Mouse (Mus musculus): ENCODE data around the gene Aff1. TPM values are rescaled to one million over a fixed set of nuclear protein-coding genes. Genes with fewer than 3 reads are reported as not detected.

The Aff1 gene
- polyA plus RNA-seq, 1 experiment from 2014 or later: 1.9 TPM

DNA sequence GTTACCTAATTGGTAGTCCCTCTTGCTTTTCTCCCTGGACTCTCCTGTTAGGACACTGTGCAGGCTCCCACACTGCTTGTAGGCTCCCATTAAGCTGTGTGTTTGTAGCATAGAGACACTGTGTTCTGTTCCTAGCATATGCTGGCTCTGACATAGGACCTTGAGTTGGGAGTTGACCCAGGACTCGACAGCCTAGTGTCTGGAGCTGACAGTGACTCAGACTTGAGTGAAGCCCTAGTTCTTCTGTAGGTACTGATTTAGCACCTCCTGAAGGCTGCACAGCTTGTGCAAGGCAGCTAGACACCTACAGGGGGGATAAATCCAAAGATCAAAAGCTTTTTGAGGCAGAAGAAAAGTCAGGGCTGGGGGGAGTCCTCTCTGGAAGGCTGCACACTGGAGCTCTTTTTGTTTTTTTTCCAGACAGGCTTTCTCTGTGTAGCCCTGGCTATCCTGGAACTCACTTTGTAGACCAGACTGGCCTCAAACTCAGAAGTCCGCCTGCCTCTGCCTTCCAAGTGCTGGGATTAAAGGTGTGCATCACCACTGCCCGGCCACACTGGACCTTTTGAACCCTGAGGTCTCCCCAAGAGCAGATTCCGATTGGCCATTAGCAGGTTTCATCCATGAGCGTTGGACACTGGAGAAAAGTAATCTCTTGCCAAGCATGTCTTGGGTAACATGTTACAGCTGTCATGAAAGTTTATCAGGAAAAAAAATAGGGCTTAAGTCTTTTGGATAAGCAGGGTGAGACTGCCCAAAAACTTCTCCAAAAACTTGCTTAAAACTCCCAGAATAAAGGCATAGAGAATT lies 48.1 kb downstream of the Aff1 start:
- H3K4me3 ChIP-seq (ENCODE audit: low read length): no peak overlapping the region
- no peaks in the 10 kb centered on the region for H3K36me3 ChIP-seq (ENCODE audit: control insufficient read depth, insufficient read depth, low read length)
- no peaks in the 10 kb centered on the region for H3K9me3 ChIP-seq (ENCODE audit: control insufficient read depth, low read length)
- WGBS: 80% methylated on average over 5 of the region's 5 CpGs
- H3K27me3 ChIP-seq (replicated peaks; ENCODE audit: control insufficient read depth, insufficient read depth, low read length): no peaks in the 10 kb centered on the region
- no peak overlapping the region for H3K27ac ChIP-seq (ENCODE audit: low read depth, low read length)
- no peak overlapping the region for H3K4me2 ChIP-seq (ENCODE audit: low read length)
- ATAC-seq: no peak
- no peak overlapping the region for H3K9ac ChIP-seq (ENCODE audit: low read depth, low read length)
- H3K4me1 ChIP-seq (ENCODE audit: control insufficient read depth, insufficient read depth, low read depth, low read length): no peaks in the 10 kb centered on the region

DNA sequence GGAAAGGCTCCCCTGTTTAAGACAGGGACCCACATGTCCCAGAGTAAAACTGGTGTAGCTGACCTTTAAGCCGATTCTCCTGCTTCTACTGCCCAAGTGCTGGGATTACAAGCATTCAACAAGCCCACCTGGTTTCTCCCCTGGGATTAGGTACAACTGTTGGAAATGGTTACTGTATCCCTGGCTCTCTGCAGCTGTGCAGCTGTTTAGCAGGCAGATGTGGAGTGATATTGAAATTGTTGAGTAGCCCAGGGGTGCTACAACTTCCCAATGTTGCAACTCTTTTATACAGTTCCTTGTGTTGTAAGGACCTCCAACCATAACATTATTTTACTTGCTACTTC lies 48.7 kb downstream of the Aff1 start:
- Histone ChIP-seq H3K4me1 (ENCODE audit: control insufficient read depth, insufficient read depth, low read depth, low read length) (no peaks in the 10 kb centered on the region), H3K9ac (ENCODE audit: low read depth, low read length) (no peak overlapping the region), H3K36me3 (ENCODE audit: control insufficient read depth, insufficient read depth, low read length) (no peaks in the 10 kb centered on the region), H3K27ac (ENCODE audit: low read depth, low read length) (no peak overlapping the region), H3K9me3 (ENCODE audit: control insufficient read depth, low read length) (no peaks in the 10 kb centered on the region), H3K27me3 (replicated peaks; ENCODE audit: control insufficient read depth, insufficient read depth, low read length) (no peaks in the 10 kb centered on the region), H3K4me3 (ENCODE audit: low read length) (no peak overlapping the region), H3K4me2 (ENCODE audit: low read length) (no peak overlapping the region)
- WGBS: 93% methylated on average over 1 of the region's 1 CpGs
- no peak for ATAC-seq

GRCm38 (mm10) chr5:103741443-103741842 lies 49.3 kb downstream of the Aff1 start:
- no peak overlapping the region for H3K27ac ChIP-seq (ENCODE audit: low read depth, low read length)
- no peak overlapping the region for H3K9ac ChIP-seq (ENCODE audit: low read depth, low read length)
- no peak overlapping the region for H3K4me3 ChIP-seq (ENCODE audit: low read length)
- no peak for ATAC-seq
- H3K9me3 ChIP-seq (ENCODE audit: control insufficient read depth, low read length): no peaks in the 10 kb centered on the region
- H3K4me1 ChIP-seq (ENCODE audit: control insufficient read depth, insufficient read depth, low read depth, low read length): no peaks in the 10 kb centered on the region
- 44% methylated on average over 1 of the region's 1 CpGs for WGBS
- no peaks in the 10 kb centered on the region for H3K36me3 ChIP-seq (ENCODE audit: control insufficient read depth, insufficient read depth, low read length)
- no peak overlapping the region for H3K4me2 ChIP-seq (ENCODE audit: low read length)
- H3K27me3 ChIP-seq (replicated peaks; ENCODE audit: control insufficient read depth, insufficient read depth, low read length): no peaks in the 10 kb centered on the region

DNA sequence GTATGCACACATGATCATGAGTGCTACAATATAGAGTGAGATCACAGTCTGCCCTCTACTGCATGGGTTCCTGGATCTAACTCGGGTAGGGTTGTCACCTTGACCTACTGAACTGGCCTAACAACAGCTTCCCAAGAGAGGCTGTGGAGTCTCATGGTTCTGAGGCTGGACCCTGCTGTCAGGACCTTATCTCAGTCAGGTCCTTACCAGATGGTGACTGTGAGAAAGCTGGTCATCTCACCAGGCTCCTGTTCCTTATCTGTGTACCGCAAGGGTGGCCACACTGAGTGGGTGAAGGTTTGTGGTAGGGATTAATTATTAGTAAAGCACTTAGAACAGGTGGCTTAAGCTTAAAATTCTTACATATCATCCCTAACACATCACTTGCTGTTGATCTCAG lies 49.8 kb downstream of the Aff1 start:
- Histone ChIP-seq H3K4me2 (ENCODE audit: low read length) (no peak overlapping the region), H3K9ac (ENCODE audit: low read depth, low read length) (no peak overlapping the region), H3K27me3 (replicated peaks; ENCODE audit: control insufficient read depth, insufficient read depth, low read length) (no peaks in the 10 kb centered on the region), H3K36me3 (ENCODE audit: control insufficient read depth, insufficient read depth, low read length) (no peaks in the 10 kb centered on the region), H3K4me3 (ENCODE audit: low read length) (no peak overlapping the region), H3K27ac (ENCODE audit: low read depth, low read length) (no peak overlapping the region), H3K4me1 (ENCODE audit: control insufficient read depth, insufficient read depth, low read depth, low read length) (no peaks in the 10 kb centered on the region), H3K9me3 (ENCODE audit: control insufficient read depth, low read length) (no peaks in the 10 kb centered on the region)
- no peak for ATAC-seq
- 89% methylated on average over 2 of the region's 2 CpGs for WGBS

DNA sequence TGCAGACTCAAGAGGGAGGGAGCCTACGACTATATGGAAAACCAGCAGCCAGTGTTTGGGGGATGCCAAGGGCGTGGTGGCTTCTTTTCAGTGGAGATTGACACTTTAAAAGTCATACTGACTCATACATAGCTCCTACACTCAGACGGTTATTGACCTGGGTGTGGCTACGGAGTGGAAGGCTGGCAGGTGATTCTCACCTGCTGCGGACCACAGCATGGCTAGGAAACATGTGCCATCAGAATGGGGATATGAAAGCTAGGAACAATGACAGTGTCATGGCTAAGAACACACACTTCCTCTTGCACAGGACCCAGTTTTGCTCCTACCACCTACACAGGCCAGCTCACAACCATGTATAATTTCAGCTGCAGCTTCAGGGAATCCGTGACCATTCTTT lies 52.4 kb downstream of the Aff1 start:
- Histone ChIP-seq H3K4me1 (ENCODE audit: control insufficient read depth, insufficient read depth, low read depth, low read length) (no peaks in the 10 kb centered on the region), H3K27me3 (replicated peaks; ENCODE audit: control insufficient read depth, insufficient read depth, low read length) (no peaks in the 10 kb centered on the region), H3K4me2 (ENCODE audit: low read length) (no peak overlapping the region), H3K36me3 (ENCODE audit: control insufficient read depth, insufficient read depth, low read length) (no peaks in the 10 kb centered on the region), H3K9ac (ENCODE audit: low read depth, low read length) (no peak overlapping the region), H3K9me3 (ENCODE audit: control insufficient read depth, low read length) (no peaks in the 10 kb centered on the region), H3K4me3 (ENCODE audit: low read length) (no peak overlapping the region), H3K27ac (ENCODE audit: low read depth, low read length) (no peak overlapping the region)
- no peak for ATAC-seq
- WGBS: 81% methylated on average over 6 of the region's 6 CpGs

GRCm38 (mm10) chr5:103745635-103746034 lies 53.5 kb downstream of the Aff1 start:
- Histone ChIP-seq H3K4me3 (ENCODE audit: low read length) (no peak overlapping the region), H3K9ac (ENCODE audit: low read depth, low read length) (no peak overlapping the region), H3K36me3 (ENCODE audit: control insufficient read depth, insufficient read depth, low read length) (no peaks in the 10 kb centered on the region), H3K27me3 (replicated peaks; ENCODE audit: control insufficient read depth, insufficient read depth, low read length) (no peaks in the 10 kb centered on the region), H3K9me3 (ENCODE audit: control insufficient read depth, low read length) (no peaks in the 10 kb centered on the region), H3K4me2 (ENCODE audit: low read length) (no peak overlapping the region), H3K27ac (ENCODE audit: low read depth, low read length) (no peak overlapping the region), H3K4me1 (ENCODE audit: control insufficient read depth, insufficient read depth, low read depth, low read length) (no peaks in the 10 kb centered on the region)
- no peak for ATAC-seq
- WGBS: 95% methylated on average over 1 of the region's 1 CpGs

DNA sequence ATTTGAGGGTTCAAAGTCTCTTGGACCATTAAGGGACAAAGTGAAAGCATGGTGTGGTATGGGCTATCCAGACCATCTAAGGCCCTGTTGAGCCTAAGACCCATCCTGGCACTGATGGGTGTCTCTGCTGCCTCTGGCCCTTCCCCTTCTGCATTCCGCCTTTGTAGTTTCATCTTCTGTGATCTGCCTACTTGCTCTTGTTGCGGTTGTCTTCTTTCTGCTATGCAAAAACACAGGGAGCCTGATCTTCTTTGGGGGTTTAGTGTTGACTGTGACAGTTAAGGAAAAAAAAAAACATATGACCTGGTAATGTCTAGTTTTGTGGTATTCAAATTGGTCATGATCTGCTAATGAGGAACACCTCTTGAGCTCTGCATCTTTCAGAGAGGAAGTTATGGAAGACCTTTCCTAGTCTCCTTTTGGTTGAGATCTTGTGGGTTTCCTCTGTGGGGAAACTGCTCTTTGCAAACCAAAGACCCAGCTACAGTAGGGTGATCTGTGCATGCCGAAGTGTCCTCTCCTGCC lies 54.4 kb downstream of the Aff1 start:
- Histone ChIP-seq H3K9ac (ENCODE audit: low read depth, low read length) (no peak overlapping the region), H3K27me3 (replicated peaks; ENCODE audit: control insufficient read depth, insufficient read depth, low read length) (no peaks in the 10 kb centered on the region), H3K36me3 (ENCODE audit: control insufficient read depth, insufficient read depth, low read length) (no peaks in the 10 kb centered on the region), H3K27ac (ENCODE audit: low read depth, low read length) (no peak overlapping the region), H3K4me2 (ENCODE audit: low read length) (no peak overlapping the region), H3K4me3 (ENCODE audit: low read length) (no peak overlapping the region), H3K9me3 (ENCODE audit: control insufficient read depth, low read length) (no peaks in the 10 kb centered on the region), H3K4me1 (ENCODE audit: control insufficient read depth, insufficient read depth, low read depth, low read length) (no peaks in the 10 kb centered on the region)
- WGBS: 97% methylated on average over 3 of the region's 3 CpGs
- no peak for ATAC-seq

DNA sequence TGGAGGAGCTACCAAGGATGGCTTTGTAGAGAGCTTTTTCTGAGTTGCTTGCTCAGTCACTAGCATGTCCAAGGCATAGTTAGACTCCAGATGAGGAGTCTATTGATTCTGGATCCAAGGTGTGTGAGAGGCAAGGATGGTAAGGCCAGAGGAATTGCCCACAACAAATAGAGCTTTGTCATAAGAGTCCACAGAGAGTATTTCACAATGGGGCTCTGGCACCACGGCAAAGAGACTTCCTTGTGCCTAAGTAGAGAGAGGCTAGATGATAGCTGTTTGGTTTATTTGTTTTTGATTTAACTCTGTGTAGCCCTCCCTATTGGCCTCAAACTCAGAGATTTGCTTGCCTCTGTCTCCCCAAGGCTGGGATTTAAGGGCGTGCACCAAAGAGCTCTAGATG lies 54.9 kb downstream of the Aff1 start:
- WGBS: 86% methylated on average over 2 of the region's 2 CpGs

GRCm38 (mm10) chr5:103748343-103748742 lies 56.2 kb downstream of the Aff1 start:
- Histone ChIP-seq H3K9me3 (ENCODE audit: control insufficient read depth, low read length) (no peaks in the 10 kb centered on the region), H3K9ac (ENCODE audit: low read depth, low read length) (no peak overlapping the region), H3K4me3 (ENCODE audit: low read length) (no peak overlapping the region), H3K36me3 (ENCODE audit: control insufficient read depth, insufficient read depth, low read length) (no peaks in the 10 kb centered on the region), H3K4me1 (ENCODE audit: control insufficient read depth, insufficient read depth, low read depth, low read length) (peaks cover 5% of the 10 kb centered on the region), H3K4me2 (ENCODE audit: low read length) (no peak overlapping the region), H3K27me3 (replicated peaks; ENCODE audit: control insufficient read depth, insufficient read depth, low read length) (peaks cover 5% of the 10 kb centered on the region; the same call in 1 of the 2 replicates), H3K27ac (ENCODE audit: low read depth, low read length) (no peak overlapping the region)
- no peak for ATAC-seq

More for the DNA sequence above, 54.9 kb downstream of the Aff1 start:
- H3K36me3 ChIP-seq (ENCODE audit: control insufficient read depth, insufficient read depth, low read length): no peaks in the 10 kb centered on the region
- no peak overlapping the region for H3K4me2 ChIP-seq (ENCODE audit: low read length)
- H3K27ac ChIP-seq (ENCODE audit: low read depth, low read length): no peak overlapping the region
- H3K9me3 ChIP-seq (ENCODE audit: control insufficient read depth, low read length): no peaks in the 10 kb centered on the region
- no peak for ATAC-seq
- H3K9ac ChIP-seq (ENCODE audit: low read depth, low read length): no peak overlapping the region
- H3K27me3 ChIP-seq (replicated peaks; ENCODE audit: control insufficient read depth, insufficient read depth, low read length): peaks cover under 1% of the 10 kb centered on the region; the same call in 1 of the 2 replicates
- no peak overlapping the region for H3K4me3 ChIP-seq (ENCODE audit: low read length)
- H3K4me1 ChIP-seq (ENCODE audit: control insufficient read depth, insufficient read depth, low read depth, low read length): no peaks in the 10 kb centered on the region
